Mouse (Mus musculus) neural tube, embryonic 11.5 days (tissue): ENCODE measurements around the gene Adam1b. TPM values are rescaled to one million over a fixed set of nuclear protein-coding genes. Genes with fewer than 3 reads are reported as not detected.

Experiments
- ATAC-seq: fragments of 200-750 bp; cut with Nextera tagmentation; 2 replicates; pipeline ENCODE4 v1.8.0; 2017; ENCODE audit warnings: moderate number of reproducible peaks, mild to moderate bottlenecking, moderate TSS enrichment, moderate library complexity; ENCODE audit not compliant: insufficient read depth, low FRiP score, low TSS enrichment
- DNase-seq: peaks from one replicate; pipeline ENCODE4 v3.0.0-alpha.2; 2015; ENCODE audit warnings: low spot score
- H3K27ac ChIP-seq: fragments of 300-500 bp; sonication (generic); 2 replicates; pipeline ENCODE4 v1.5.1; 2014; ENCODE audit warnings: low read depth, mild to moderate bottlenecking, low read length
- H3K27me3 ChIP-seq: fragments of 300-500 bp; sonication (generic); 2 replicates; pipeline ENCODE4 v1.6.1; 2014; ENCODE audit warnings: mild to moderate bottlenecking, low read length, mixed read lengths; ENCODE audit not compliant: control insufficient read depth, insufficient read depth
- H3K36me3 ChIP-seq: fragments of 300-500 bp; sonication (generic); 2 replicates; pipeline ENCODE4 v1.6.1; 2014; ENCODE audit warnings: mild to moderate bottlenecking, low read length, moderate library complexity, mixed read lengths; ENCODE audit not compliant: control insufficient read depth, insufficient read depth
- H3K4me1 ChIP-seq: fragments of 300-500 bp; sonication (generic); 2 replicates; pipeline ENCODE4 v1.6.1; 2014; ENCODE audit warnings: low read length, mixed read lengths; ENCODE audit not compliant: control insufficient read depth, insufficient read depth
- H3K4me2 ChIP-seq: fragments of 300-500 bp; sonication (generic); 2 replicates; pipeline ENCODE4 v1.6.1; 2014; ENCODE audit warnings: low read depth, mild to moderate bottlenecking, moderate library complexity
- H3K4me3 ChIP-seq: fragments of 300-500 bp; sonication (generic); 2 replicates; pipeline ENCODE4 v1.5.1; 2014; ENCODE audit warnings: low read depth, low read length
- H3K9ac ChIP-seq: fragments of 300-500 bp; sonication (generic); 2 replicates; pipeline ENCODE4 v1.6.1; 2014; ENCODE audit warnings: mild to moderate bottlenecking, low read length
- H3K9me3 ChIP-seq: fragments of 300-500 bp; sonication (generic); 2 replicates; pipeline ENCODE4 v1.6.1; 2016; ENCODE audit warnings: low read length; ENCODE audit not compliant: control insufficient read depth
- WGBS: fragments of 180-500 bp; shearing (Covaris S2); extraction: QIAGEN DNeasy Blood & Tissue Kit; methylation state at CpG from one replicate; pipeline ENCODE4 v1.1.7; 2014; 5-methylcytosine and 5-hydroxymethylcytosine counted together
- polyA plus RNA-seq: library from polyadenylated mRNA; unstranded; fragments of >200 nt; fragmentation: Nextera tagmentation; extraction: Ambion mirVana; gene quantifications from 2 replicates; pipeline ENCODE4 v1.2.1, GENCODE M21; 2014

Gene Adam1b
- not detected in 2 replicates for polyA plus RNA-seq

DNA sequence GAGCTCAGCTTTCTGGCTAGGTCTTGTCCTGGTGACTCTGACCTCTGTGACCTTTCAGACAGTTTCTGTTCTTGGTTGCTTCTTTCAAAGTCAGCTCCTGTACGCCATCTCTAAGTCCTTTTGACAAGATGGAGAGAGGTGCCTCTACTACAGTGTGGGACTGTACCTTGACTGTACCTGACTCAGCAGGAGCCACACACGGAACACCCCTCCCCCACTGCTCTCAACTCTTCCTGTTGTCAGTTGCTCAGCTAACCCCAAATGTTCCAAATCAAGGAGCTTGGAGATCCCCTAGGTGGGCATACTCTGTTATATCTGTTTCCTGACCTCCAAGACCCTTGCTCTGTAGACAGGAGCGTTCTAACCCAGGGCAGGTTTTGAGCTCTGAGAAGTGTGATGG lies at the start of gene Adam1b:
Gene Adam1b (minus strand): TSS at position 205 of the 400 bp plus-strand sequence.
- Histone ChIP-seq H3K4me2 (no peak within 1 kb of the TSS), H3K27me3 (no peaks in the 10 kb centered on the region), H3K9ac (no peak within 1 kb of the TSS), H3K36me3 (no peaks in the 10 kb centered on the region), H3K4me1 (no peaks in the 10 kb centered on the region), H3K27ac (no peak within 1 kb of the TSS), H3K9me3 (no peaks in the 10 kb centered on the region), H3K4me3 (no peak within 1 kb of the TSS)
- DNase-seq: no peak
- ATAC-seq: no peak
- WGBS: 83% methylated on average over 3 of the region's 3 CpGs

DNA sequence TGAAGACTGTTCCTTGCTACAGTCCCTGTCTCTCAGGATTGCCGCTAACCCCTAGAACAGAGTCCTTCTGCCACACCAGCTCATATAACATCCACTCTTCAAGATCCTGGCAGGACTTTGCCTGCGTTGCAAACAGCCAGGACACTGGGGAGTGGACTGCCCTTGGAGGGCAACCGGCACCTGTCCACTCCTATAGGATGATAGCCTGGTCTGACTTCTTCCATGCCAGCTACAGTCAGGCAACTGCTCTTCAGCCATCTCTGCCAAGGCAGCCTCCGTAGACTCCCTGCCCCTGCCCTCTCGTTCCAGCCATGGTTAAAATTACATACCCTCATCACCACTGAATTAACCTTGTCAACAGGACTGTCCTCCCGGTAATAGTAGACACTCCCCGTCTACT lies 46.0 kb upstream of the Adam1b start:
- Histone ChIP-seq H3K9me3 (no peaks in the 10 kb centered on the region), H3K9ac (no peak overlapping the region), H3K4me1 (peaks cover 6% of the 10 kb centered on the region), H3K27ac (no peak overlapping the region), H3K4me2 (no peak overlapping the region), H3K36me3 (no peaks in the 10 kb centered on the region), H3K27me3 (no peaks in the 10 kb centered on the region), H3K4me3 (no peak overlapping the region)
- no peak for ATAC-seq
- 82% methylated on average over 7 of the region's 7 CpGs for WGBS
- no peak for DNase-seq

DNA sequence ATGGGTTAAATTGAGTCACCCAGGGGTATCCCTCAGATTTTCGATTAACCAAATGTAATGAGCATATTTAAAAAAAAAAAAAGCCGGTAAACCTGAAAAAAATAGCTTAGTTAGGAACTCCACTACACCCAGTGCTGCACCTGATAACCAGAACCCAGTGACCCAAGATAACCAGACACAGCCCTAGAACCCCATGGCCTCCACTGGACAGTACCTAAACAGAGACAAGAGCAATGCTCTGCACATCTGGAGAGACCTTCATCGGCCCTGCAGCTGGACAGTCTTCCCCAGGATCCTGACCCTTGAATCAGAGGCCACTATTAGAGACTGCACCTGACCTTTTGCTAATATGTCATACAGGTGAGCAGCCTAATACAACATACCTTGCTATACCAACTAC lies 43.8 kb upstream of the Adam1b start:
- Histone ChIP-seq H3K4me3 (no peak overlapping the region), H3K27ac (no peak overlapping the region), H3K9ac (no peak overlapping the region), H3K27me3 (no peaks in the 10 kb centered on the region), H3K36me3 (no peaks in the 10 kb centered on the region), H3K4me2 (no peak overlapping the region), H3K4me1 (peaks cover 7% of the 10 kb centered on the region), H3K9me3 (no peaks in the 10 kb centered on the region)
- WGBS: 91% methylated on average over 3 of the region's 3 CpGs
- no peak for ATAC-seq
- no peak for DNase-seq

DNA sequence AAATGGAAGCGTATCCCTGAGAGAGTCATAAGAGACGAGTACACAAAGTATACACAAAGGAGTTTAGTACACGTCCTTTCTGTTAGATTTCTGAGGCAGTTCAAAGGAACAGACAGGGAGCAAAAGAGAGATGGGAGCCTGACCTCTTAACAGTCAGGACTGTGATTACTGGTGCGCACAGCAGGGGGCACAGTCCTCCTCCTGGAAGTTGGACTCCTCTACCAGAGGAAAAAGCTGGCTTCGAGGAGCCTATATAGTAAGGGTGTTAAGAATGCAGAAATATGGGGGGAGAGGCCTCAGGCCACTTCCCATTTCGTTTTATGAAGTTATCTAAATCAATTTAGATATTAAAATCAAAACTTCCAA lies 43.3 kb upstream of the Adam1b start:
- no peaks in the 10 kb centered on the region for H3K36me3 ChIP-seq
- H3K9ac ChIP-seq: peak overlapping the region; percentile 93
- no peaks in the 10 kb centered on the region for H3K27me3 ChIP-seq
- H3K4me3 ChIP-seq: peak overlapping the region; percentile 81
- no peak overlapping the region for H3K27ac ChIP-seq
- H3K9me3 ChIP-seq: no peaks in the 10 kb centered on the region
- H3K4me1 ChIP-seq: peaks cover 7% of the 10 kb centered on the region
- ATAC-seq: no peak
- 46% methylated on average over 6 of the region's 6 CpGs for WGBS
- peak; percentile 60 for DNase-seq
- peak overlapping the region; percentile 39 for H3K4me2 ChIP-seq

DNA sequence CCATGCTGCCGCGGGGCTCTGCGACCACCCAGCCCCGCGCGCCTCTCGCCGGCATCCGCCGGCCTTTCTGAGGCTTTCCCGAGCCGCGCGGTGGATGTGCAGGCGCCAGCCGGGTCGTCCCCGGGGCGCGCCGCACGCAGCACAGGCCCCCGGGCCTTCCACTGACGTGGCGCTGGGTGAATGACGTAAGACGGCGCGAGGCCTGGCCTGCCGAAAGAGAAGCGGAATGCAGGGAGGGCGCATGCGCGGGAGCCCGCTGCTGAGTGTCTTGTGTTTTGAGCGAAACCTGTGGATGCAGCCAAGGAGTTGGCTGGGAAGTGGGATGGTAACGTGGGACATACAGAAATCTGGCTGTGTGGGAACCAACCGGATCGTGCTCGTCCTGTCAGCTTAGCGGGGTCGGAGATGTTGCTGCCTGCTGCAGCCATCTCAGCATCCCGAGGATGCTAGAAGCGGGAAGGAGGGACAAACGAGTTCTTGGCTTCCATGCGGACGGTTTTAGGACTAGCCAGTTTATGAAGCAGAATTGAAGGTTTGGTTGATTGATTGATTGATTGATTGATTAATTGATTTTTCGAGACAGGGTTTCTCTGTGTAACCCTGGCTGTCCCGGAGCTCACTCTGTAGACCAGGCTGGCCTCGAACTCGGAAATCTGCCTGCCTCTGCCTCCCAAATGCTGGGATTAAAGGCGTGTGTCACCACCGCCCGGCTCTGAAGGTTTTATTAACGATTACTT lies 42.7 kb upstream of the Adam1b start, which contains the start of gene Mapkapk5:
Gene Mapkapk5 (minus strand): TSS at position 113 of the 737 bp plus-strand sequence.
- no peaks in the 10 kb centered on the region for H3K36me3 ChIP-seq
- H3K9ac ChIP-seq: peak within 1 kb of the TSS; percentile 93
- ATAC-seq: peak; percentile 98
- H3K4me3 ChIP-seq: peak within 1 kb of the TSS; percentile 81
- no peaks in the 10 kb centered on the region for H3K9me3 ChIP-seq
- peak within 1 kb of the TSS; percentile 93 for H3K4me2 ChIP-seq
- no peaks in the 10 kb centered on the region for H3K27me3 ChIP-seq
- WGBS: 2% methylated on average over 54 of the region's 55 CpGs
- peak; percentile 98 for DNase-seq
- peaks cover 7% of the 10 kb centered on the region for H3K4me1 ChIP-seq
- H3K27ac ChIP-seq: peak within 1 kb of the TSS; percentile 95

DNA sequence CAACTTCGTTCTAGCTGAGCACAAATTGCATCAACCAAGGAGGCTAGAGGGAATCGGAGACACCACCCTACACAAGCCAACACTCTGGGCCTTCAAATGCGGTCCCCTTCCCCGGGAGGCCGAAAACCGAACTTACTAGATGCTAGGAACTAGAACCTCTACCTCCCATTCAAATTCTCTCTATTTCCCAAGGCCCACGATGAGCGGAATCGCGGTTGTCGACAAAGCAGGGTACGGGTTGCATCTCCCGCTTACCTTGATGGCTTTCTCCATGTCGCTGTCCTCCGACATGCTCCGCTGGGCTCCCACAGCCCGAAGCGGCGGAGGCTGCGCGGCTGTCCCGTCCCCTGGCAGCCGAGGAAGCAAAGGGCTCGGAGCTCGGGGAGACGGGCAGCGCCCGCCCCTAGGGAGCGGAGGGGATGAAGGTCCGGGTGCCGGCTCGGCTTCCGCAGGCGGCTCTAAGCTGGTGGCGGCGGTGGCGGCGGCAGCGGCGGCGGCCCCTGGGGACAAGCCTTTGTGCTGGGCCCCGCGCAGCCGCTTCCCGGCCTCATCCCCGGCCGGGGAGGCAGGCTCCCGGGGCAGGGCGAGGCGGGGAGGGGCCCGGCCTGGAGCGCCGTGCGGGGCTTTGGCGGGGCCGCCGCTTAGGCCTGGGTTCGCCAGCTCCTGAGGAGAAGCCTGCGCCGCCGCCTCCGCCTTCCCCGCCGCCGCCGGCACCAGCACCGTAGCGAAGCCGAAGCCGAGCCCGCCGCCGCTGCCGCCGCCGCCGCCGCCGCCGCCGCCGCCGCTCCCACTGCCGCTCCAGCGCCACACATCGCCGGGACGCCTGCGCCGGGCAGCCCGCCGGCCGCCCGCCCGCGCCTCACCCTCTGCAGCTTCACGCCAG lies 41.9 kb upstream of the Adam1b start, which contains the start of the genes Adam1a and Gm42878:
Gene Adam1a (minus strand): TSS at position 573 of the 883 bp plus-strand sequence.
Gene Gm42878 (minus strand): TSS at position 573 of the 883 bp plus-strand sequence.
- H3K9ac ChIP-seq: peak within 1 kb of the TSS; percentile 93
- ATAC-seq (peak; percentile 32), DNase-seq (peak; percentile 54)
- WGBS: under 1% methylated on average over 37 of the region's 97 CpGs
- H3K9me3 ChIP-seq: no peaks in the 10 kb centered on the region
- H3K27ac ChIP-seq: peak within 1 kb of the TSS; percentile 95
- H3K4me3 ChIP-seq: peak within 1 kb of the TSS; percentile 81
- H3K4me1 ChIP-seq: peaks cover 7% of the 10 kb centered on the region
- H3K36me3 ChIP-seq: no peaks in the 10 kb centered on the region
- H3K4me2 ChIP-seq: peak within 1 kb of the TSS; percentile 93
- no peaks in the 10 kb centered on the region for H3K27me3 ChIP-seq

DNA sequence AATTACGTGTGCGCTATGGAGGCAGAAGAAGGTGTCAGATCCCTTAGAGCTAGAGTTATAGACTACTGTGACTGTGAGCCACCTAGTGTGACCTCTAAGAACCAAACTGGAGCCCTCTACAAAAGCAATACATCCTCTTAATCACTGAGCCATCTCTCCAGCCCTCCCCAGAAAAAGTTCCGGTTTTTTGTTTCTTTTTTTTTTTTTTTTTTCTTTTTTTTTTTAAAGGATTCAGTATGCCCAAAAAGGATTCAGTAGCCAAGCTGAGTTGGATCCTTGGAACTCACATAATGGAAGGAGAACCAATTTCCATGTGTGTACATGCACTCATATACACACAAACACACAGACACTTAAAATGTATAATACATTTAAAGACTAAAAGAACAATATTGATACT lies 40.1 kb upstream of the Adam1b start:
- no peak for ATAC-seq
- Histone ChIP-seq H3K4me2 (no peak overlapping the region; the same call in 1 of the 2 replicates), H3K27ac (no peak overlapping the region), H3K9ac (no peak overlapping the region), H3K27me3 (no peaks in the 10 kb centered on the region), H3K4me3 (no peak overlapping the region), H3K36me3 (no peaks in the 10 kb centered on the region), H3K9me3 (no peaks in the 10 kb centered on the region), H3K4me1 (peaks cover 7% of the 10 kb centered on the region)
- no peak for DNase-seq
- 84% methylated on average over 3 of the region's 3 CpGs for WGBS

DNA sequence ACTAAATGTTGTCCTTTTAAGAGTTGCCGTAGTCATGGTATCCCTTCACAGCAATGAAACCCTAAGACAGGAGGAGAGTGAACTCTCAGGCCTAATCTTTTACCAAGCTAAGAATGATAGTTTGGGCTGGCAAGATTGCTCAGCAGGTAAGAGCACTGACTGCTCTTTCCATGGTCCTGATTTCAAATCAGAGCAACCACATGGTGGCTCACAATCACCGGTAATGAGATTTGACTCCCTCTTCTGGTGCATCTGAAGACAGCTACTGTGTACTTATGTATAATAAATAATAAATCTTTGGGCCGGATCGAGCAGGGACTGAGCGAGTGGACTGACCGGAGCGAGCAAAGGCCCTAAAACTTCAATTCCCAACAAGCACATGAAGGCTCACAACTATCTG lies 38.0 kb upstream of the Adam1b start:
- ATAC-seq (no peak), DNase-seq (no peak)
- no peaks in the 10 kb centered on the region for H3K27me3 ChIP-seq
- no peak overlapping the region for H3K4me3 ChIP-seq
- peaks cover 7% of the 10 kb centered on the region for H3K4me1 ChIP-seq
- H3K36me3 ChIP-seq: peaks cover 2% of the 10 kb centered on the region; the same call in 1 of the 2 replicates
- no peak overlapping the region for H3K9ac ChIP-seq
- no peak overlapping the region for H3K4me2 ChIP-seq
- H3K27ac ChIP-seq: no peak overlapping the region
- WGBS: 88% methylated on average over 7 of the region's 7 CpGs
- H3K9me3 ChIP-seq: no peaks in the 10 kb centered on the region
